Mouse (Mus musculus) left cerebral cortex, adult 2 months (tissue): ENCODE results near the gene Atp1a2. TPM values are rescaled to one million over a fixed set of nuclear protein-coding genes. Genes with fewer than 3 reads are reported as not detected.

Experiments used
- DNase-seq, 2 experiments: peaks; one replicate each; pipeline ENCODE4 v3.0.0; 2021 to 2022; ENCODE audit warnings: low spot score in 2 of 2, mixed read lengths in 1 of 2; ENCODE audit errors: extremely low spot score in 1 of 2
- H3K27ac ChIP-seq: fragments of 200-600 bp; 2 replicates; pipeline ENCODE4 v1.8.1; 2022
- H3K4me3 ChIP-seq: fragments of 200-600 bp; 2 replicates; pipeline ENCODE4 v1.8.1; 2022
- CTCF ChIP-seq: fragments of 200-600 bp; IDR thresholded peaks from 2 replicates; pipeline ENCODE4 v1.8.1; 2022; ENCODE audit warnings: antibody characterized with exemption, mild to moderate bottlenecking, moderate library complexity
- intact Hi-C: fragments of 180-260 bp; cut with DNase I; formaldehyde crosslinking; loops from one replicate; pipeline ENCODE4 v1.15.1; 2025
- long read RNA-seq, 2 experiments: library from polyadenylated mRNA; stranded (forward); transcript quantifications; one replicate each; pipeline ENCODE4 v2.0.0; 2021; ENCODE audit warnings: borderline mapping rate in 2 of 2
- total RNA-seq, 2 experiments: library from RNA; stranded (reverse); gene quantifications; 2 replicates each; pipeline ENCODE4 v1.2.3; 2021

Atp1a2 gene
- total RNA-seq = 100 to 1,000 TPM; 628 to 676 TPM
- long read RNA-seq, experiment 1, full-length matches to known transcripts = 386 of 613 reads
- long read RNA-seq, experiment 1, partial matches to known transcripts = 138 of 613 reads
- long read RNA-seq, experiment 1, other reads (novel, unspliced or antisense) = 89 of 613 reads
- long read RNA-seq, experiment 2, full-length matches to known transcripts = 488 of 724 reads
- long read RNA-seq, experiment 2, partial matches to known transcripts = 147 of 724 reads
- long read RNA-seq, experiment 2, other reads (novel, unspliced or antisense) = 89 of 724 reads

DNA sequence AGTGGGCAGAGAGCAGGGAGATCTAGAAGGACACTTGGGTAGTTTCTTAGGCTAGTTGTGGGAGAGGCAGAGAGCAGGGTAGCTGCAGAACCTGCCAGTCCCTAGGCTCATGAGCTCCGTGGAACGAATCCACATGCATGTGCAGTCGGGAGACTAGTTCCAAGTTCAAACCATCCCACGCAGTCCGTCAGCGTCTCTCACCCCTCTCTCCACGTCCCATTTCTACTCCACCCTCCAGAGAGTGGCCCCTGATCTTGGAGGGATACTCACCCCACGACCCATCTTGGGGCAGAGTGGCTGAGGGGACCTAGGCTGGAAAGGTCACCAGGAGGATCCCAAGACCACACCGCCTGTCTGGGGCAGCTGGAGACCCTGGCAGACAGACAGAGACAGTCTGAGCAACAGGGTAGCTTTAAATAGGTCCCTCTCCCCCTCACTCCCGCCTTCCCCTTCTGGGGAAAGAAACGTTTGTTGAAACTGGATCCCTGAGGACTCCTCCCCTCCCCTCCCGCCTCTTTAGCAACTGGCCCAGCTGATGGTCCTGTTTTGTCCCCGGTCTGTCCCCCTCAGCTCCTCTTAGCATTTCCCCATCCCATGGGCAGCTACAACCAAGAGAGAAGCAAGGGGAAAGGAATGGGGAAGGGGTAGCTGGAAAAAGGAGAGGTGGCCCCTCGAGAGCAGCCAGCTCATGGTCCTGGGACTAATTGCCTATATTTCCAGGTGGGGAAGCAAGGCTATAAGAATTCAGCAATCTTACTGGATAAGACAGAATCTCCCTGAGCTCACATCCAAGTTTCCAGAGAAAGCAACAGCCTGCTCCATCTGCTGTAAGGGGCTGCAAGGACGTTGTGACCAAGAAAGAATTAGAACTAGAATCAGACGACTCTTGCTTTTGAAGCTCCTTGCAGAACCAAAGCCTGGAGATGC, at the start of gene Atp1a2:
Gene Atp1a2, minus strand, starts transcription at position 454 of the 927 bp plus-strand sequence.
- Histone ChIP-seq H3K27ac (peak within 1 kb of the TSS; percentile 84), H3K4me3 (peak within 1 kb of the TSS; percentile 37)
- intact Hi-C loops = no loop called here
- DNase-seq = peak in 1 of 2 experiments; percentile 61
- TF ChIP-seq CTCF = no peak

DNA sequence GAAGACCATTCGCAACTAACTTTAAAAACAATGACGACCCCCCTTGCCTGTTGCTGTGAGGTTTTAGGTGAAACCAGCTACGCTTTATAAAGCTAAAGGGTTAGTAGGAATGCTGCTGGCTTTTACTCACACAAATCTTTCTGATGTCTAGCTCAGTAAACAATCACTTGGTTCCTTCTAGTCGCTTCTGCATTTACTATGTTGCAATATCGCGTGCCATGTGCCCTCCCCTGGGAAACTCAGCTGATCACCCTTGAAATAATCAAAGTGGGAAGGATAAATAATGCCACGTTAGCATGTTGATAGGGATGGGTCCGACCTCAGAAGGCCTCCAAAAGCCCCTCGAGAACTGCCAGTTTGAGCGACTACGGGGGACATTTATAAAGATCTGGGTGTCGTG, 49.5 kb upstream of the Atp1a2 start:
- H3K27ac ChIP-seq = peak overlapping the region; percentile 73
- no peak overlapping the region for H3K4me3 ChIP-seq
- TF ChIP-seq CTCF = no peak
- DNase-seq = no peak
- intact Hi-C loops = no loop called here

DNA sequence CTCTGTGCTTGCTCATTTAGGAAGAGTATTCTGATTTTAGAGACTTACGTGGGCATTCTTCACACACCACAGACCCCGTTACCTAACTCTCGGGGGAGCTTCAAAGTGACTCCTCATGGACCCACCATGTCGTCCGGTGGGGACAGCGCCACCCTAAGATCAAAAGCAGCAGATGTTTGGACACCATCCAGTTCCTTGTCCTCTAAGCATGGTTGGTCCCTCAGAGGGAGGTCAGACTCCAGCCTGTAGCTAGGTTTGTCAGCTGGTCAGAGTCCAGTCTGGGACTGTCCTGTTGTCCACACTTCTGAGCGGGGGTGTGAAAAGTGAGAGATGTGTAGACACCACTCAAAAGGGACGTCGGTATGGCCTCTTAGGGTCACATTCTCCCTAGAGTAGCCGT, 48.8 kb upstream of the Atp1a2 start:
- TF ChIP-seq CTCF = peak; percentile 6
- DNase-seq = no peak
- peak overlapping the region; percentile 73 for H3K27ac ChIP-seq
- intact Hi-C loops = no loop called here
- no peak overlapping the region for H3K4me3 ChIP-seq

DNA sequence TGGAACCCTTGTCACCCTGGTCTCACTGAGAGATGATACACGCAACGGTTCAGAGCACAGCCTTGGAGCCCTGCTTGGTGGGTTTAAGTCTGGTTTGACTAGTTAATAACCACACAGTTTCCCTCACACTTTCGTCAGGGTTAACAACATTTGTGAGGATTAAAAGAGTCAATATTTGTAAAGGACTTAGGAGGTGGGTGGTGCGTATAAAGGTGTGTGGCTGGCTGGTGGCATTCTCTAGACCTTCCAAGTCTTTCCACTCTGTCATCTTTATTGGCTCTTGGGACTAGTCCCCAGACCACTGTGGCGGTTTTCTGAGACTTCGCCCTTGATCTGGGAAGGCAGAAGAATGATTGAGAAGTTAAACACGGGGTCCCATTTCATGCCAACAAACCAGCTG, 47.0 kb upstream of the Atp1a2 start:
- peak overlapping the region; percentile 66 for H3K27ac ChIP-seq
- H3K4me3 ChIP-seq = no peak overlapping the region
- TF ChIP-seq CTCF = no peak
- intact Hi-C loops = no loop called here
- no peak for DNase-seq

DNA sequence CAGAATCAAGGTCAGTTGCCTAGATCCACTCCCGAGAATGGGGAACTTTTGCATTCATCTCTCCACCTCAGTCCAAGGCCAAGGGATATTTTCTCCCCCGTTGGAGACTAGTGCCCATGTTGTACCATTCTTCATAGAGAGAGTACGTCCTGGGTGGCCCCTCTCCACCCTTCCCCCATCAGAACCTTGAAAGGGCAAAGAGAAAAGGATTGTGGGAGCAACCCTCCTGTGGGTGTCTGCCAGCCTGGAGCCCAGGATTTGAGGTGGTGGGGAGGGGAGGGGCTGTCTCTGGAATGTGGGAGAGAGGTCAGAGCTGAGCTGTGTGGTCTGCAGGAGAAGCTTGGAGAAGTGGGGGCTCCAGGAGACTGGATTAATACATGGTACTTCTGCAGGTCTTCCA, 46.0 kb upstream of the Atp1a2 start:
- Histone ChIP-seq H3K4me3 (peak overlapping the region; percentile 22), H3K27ac (peak overlapping the region; percentile 60)
- no peak for DNase-seq
- intact Hi-C loops = no loop called here
- no peak for TF ChIP-seq CTCF

DNA sequence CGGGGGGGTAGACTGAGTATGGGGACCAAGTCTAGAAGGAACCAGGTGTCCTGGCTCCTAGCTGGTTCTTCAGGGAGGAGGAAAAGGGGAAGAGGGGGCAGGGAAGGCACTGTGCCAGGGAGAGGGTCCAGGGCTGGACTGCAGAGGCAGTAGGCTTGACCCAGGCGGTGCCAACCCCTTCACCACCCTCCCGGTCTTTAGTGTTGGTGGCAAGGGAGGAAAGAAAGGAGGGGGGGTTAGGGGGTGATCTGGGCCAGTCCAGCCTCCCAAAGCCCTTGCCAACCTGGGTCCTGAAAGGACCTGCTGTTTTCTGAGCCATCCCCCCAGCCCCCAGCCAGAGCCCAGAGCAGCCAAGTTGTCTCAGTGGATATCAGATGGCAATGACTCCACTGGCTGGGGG, 44.9 kb upstream of the Atp1a2 start:
- peak overlapping the region; percentile 44 for H3K4me3 ChIP-seq
- no peak for TF ChIP-seq CTCF
- DNase-seq = peak; percentile 48 to 71

DNA sequence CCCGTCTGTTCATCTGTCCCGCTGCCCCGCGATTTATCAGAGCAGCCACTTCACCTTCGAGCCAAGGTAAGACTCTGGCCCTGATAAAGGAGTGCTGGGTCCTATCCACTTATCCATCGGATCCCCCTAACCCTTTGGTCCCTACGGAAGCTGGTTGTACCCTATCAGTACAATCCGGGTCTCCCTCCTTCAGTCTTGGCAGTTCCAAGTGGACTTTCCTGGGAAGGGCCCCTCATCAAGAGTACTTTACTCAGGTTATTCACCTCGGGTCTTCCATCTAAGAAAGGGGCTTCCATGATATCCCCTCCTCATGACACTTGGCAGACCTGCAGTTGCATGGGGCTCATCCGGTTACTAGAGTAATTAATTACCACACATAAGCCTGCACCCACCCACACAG, 43.5 kb upstream of the Atp1a2 start:
- no peak for DNase-seq
- TF ChIP-seq CTCF = no peak

More for the DNA sequence above, 44.9 kb upstream of the Atp1a2 start:
- peak overlapping the region; percentile 87 for H3K27ac ChIP-seq
- intact Hi-C loops = no loop called here

DNA sequence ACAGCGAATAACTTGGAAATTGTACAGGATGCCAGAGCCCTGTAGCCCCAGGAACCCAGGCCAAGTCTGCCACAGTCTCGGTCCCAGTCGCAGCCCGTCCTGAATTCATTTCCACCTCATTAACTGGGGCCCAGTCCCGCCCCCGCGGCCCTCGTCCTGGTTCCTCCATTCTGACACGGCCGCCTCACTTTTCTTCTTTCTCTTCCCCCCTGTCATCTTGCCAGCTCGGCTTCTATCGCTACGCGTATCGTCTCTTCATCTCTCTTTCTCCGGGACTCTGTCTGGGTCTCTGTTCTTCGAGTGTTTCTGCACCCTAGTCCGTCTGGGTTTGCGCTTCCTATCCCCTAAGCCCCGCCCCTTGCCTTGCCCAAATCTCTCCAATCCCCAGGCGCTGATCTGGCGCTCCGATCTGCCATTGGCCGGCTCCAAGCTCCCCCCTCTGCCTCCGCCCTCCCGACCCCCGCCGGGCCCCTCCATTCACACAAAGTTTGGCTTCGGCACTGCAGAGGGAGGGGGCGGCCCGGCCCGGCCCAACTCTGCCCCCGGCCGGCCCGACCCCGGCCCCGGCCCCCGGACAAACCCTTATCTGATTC, 43.0 kb upstream of the Atp1a2 start, which contains the start of gene Kcnj10:
Gene Kcnj10, plus strand, starts transcription at position 482 of the 593 bp plus-strand sequence.
- peak within 1 kb of the TSS; percentile 44 for H3K4me3 ChIP-seq
- DNase-seq = peak; percentile 70 to 78
- intact Hi-C loops = no loop called here
- peak within 1 kb of the TSS; percentile 87 for H3K27ac ChIP-seq
- TF ChIP-seq CTCF = no peak

More for the DNA sequence above, 43.5 kb upstream of the Atp1a2 start:
- Histone ChIP-seq H3K4me3 (peak overlapping the region; percentile 44), H3K27ac (peak overlapping the region; percentile 87)
- intact Hi-C loops = no loop called here

DNA sequence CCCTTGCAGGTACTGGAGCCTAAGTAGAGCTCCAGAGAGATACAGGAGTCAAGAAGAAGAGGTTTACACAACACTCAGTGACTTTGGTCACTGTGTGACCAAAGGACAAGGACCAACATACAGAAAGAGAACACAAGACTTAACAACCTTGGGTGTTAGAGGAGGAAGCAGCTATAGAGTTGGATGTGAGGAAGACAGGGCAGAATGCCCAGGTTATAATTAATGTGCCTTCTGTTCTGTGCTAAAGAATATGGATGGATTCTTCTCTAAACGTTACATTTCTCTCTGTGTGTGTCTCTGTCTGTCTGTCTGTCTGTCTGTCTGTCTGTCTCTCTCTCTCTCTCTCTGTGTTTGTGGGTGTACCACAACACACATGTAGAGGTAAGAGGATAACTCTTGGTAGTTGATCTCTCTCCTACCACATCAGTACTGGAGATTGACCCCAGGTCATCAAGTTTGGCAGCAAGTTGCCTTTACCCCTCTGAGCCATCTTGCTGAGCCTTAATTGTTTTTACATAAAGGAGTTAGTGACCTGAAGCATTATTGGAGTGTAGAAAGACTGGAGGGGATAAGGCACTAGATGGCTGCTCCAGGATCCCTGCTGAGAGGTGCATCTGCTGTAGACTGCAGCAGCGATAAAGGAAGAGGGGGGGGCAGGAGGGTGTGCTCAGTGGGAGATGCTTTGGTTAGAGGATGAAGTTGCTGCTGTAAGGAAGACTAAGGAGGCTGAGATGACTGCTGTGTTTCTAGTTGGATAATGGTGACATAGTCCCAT, 39.7 kb upstream of the Atp1a2 start:
- Histone ChIP-seq H3K27ac (no peak overlapping the region), H3K4me3 (no peak overlapping the region)
- intact Hi-C loops = no loop called here
- DNase-seq = no peak
- no peak for TF ChIP-seq CTCF

DNA sequence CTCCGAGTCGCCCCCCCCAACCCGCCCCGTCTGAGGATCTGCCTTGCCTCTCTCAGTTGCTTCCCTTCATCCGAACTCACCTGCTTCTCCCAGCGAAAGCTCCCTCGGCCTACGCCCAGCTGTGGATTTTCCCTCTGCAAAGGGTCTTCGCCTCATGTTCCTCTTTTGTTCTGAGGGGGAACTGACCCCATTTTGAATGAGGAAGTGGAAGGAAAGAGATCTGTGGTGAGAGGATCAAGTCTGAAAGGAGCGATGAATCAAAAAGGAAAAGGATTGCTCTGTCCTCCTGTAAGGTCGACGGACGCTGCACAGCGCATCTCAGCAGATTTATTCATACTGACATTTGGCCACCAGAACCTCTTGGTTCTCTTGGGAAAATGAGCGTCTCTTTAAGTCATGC, 37.9 kb upstream of the Atp1a2 start:
- intact Hi-C loops = no loop called here
- TF ChIP-seq CTCF = no peak
- no peak for DNase-seq

DNA sequence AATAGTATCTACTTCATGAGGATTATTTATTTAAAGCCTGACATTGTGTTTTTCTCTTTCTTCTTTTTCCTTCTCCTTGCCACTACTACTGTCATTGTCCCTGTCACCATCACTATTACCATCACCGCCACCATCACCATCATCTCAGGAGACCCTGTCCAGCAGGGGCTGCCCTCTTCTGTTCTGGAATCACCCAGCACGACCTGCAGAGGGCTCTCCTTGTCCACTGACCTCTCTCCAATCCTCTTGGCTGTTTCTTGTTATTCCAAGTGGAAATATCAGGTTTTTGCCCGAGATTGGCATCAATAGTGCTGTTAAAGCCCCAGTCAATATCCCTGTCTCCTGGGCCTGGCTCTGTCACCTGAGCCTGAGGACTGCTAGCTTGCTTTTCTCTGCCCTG, 35.6 kb upstream of the Atp1a2 start:
- intact Hi-C loops = no loop called here
- no peak for DNase-seq
- H3K27ac ChIP-seq = no peak overlapping the region
- H3K4me3 ChIP-seq = no peak overlapping the region
- TF ChIP-seq CTCF = peak; percentile 49

More for the DNA sequence above, 37.9 kb upstream of the Atp1a2 start:
- Histone ChIP-seq H3K4me3 (no peak overlapping the region), H3K27ac (no peak overlapping the region)
